Mouse (Mus musculus) liver, adult (tissue): ENCODE measurements around the gene Ercc6l.

Experiments
- GATA4 ChIP-seq: IDR thresholded peaks from 2 replicates; pipeline ENCODE4 v1.6.1; 2014; ENCODE audit warnings: mild to moderate bottlenecking, low read length; ENCODE audit not compliant: insufficient replicate concordance

The Ercc6l gene

DNA sequence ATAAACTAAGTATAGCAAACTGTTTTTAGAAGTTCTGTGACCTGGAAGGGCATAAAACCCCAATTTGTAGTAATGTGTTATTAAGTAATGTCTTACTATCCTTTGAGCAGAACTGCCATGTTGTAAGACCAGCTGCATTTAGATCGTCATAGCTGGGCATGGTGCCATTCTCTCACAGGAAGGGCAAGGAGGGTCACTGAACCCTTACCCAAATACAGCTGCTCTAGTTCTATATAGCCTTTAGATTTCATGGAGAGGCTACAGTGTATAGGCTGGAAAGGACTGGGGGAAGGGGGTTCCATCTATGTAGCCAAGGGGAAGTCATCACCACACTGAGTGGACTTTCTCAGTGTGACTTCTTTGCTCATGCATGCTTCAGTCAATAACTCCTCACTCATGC lies 15.7 kb downstream of the Ercc6l start:
- TF ChIP-seq GATA4, result no peak

DNA sequence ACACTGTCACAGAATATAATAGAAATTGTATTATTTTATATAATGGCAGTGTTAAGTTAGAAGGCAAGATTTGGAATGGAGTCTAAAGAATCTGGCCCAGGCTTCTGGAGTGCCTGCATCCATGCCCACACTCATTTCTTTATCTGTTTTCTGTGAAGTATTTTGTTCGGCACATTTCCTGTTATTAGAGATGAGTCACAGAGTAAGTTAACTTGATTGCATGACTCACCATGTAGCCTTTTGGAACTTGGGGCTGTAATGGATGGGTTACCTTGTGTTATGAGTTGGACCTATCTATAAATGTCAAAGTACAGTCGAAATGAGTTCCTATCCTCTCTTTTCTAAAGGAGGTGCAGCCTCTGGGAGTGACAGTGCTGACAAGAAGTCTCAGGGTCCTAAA lies 35.6 kb downstream of the Ercc6l start:
- no peak for TF ChIP-seq GATA4

DNA sequence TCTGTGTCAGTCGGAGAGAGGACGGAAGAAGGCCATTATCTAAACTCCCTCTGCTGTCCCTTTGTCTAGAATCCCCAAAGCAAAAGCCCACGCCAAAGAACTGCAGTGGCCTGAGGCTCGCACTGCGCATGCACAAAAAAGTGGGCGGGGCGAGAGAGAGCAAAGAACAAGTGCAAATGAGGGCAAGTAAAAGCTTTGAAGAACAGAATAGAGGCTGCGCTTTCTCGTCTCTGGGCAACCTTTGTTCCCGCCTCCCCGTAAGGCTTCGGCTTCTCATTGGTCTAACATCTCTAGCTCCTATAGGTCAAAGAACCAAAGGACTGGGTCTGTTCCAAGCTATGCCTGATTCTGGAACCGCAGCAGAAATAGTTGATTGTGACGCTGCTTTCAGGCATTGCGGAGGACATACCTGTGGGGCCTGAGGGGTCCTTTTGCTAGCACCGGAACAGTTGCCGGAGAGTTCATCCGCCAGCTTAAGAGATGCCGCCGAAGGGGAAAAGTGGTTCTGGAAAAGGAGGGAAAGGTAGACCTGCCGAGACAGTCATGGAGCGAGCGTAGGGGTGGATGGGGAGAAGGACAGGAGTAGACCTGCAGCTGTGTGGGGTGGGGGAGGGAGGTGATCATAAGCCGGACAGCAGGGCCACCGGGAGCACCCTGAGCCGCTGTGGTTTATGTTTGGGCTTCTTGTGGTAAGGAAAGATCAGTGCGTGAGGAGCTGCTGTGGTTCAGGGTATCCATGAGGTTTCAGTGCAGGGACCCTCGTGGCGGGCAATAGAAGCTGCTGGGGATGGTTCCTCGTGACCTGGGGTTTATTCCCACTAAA lies 37.6 kb downstream of the Ercc6l start, which contains the start of gene Pin4:
Gene Pin4 (plus strand): TSS at position 406 of the 823 bp plus-strand sequence.
- no peak for TF ChIP-seq GATA4

DNA sequence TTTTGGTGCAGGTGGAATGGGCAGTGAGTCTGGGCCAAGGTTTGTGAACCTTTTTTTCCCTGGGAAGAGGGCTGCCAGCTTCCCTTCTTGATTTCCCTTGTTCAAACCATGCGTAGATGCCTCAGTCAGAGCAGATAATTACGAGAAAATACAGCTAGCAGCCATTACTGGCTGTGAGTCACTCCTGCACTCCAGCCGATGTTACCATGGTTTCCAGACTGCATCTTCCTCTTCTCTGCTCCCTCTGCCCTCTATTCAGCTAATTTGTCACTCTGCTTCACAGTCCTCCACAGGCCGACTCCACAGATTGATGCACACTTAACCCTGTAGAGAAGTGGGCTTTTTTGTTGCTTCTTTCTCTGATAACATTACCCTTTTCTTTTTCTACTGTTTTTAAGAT lies 41.2 kb downstream of the Ercc6l start:
- TF ChIP-seq GATA4, result no peak

DNA sequence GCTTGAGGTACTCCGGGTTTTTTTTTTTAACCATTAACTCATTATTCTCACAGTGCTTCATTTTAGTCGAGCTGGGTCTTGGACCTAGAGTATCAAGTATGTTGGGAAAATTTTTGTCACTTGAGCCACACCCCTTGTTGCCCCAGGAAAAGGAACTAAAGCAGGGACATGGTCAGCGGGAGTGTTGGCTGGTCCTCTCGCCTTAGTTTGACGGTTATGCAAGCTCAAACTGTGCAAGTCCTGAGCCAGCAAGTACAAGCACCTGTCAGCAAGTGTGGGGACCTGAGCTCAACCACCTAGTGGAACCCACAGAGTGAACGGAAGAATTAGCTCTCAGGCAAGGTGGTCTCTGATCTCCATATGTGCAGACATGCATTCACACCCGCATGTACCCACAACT lies 55.0 kb downstream of the Ercc6l start:
- TF ChIP-seq GATA4, result no peak

DNA sequence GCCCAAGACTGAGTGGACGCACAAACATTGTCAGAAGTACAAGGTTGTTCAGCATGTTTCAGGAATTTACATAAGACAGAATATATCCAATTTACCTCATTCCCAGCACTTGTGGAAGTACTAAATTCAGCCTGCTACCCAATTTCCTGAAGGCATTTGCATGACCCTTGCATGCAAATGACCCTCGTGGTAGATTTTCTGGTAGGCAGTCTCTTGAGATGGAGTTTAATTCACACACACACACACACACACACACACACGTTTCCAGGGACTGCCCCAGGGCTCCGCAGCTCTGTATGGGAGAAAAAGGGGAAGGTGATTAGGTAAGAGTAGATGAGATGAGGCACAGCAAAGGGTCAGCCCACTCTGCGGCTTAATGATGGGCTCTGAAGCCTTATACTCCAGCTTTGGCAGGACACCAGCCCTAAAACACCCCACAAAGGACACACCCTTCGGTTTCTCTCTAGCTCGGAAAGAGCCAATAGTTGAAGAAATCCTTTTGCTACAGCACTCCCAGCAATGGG lies 62.4 kb downstream of the Ercc6l start:
- TF ChIP-seq GATA4, result no peak
